Mouse (Mus musculus): Measurements from ENCODE around the gene Mrpl54.
"Not testable (repeated sequence)": the region's sequence is repeated elsewhere in the genome, so short reads cannot be mapped to it uniquely, and the experiment has no call there.

Gene Mrpl54

DNA sequence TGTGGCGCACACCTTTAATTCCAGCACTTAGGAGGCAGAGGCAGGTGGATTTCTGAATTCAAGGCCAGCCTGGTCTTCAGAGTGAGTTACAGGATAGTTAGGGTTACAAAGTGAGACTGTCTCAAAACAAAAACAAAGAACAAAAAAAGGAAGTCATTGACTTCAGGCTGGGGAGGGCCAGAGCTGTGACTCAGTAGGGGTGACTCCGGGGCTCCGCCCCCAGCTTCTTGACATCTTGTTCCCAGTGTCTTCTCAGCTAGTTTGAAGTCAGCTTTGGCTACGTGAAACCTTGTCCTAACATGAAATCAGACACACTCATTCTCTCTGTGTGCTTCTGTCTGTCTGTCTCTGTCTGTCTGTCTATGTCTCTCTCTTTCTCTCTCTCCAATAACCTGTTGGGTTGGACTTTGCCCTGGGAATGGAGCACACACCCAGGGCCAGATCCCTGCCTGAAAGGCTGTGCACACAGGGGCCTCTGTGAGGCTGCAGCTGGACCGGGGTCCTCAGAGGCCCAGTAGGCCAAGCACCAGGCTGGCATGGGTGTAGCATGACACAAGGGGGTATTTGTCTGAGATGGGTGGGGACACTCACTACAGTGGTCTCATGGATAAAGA, 45.2 kb downstream of the Mrpl54 start:
- no peak for DNase-seq

DNA sequence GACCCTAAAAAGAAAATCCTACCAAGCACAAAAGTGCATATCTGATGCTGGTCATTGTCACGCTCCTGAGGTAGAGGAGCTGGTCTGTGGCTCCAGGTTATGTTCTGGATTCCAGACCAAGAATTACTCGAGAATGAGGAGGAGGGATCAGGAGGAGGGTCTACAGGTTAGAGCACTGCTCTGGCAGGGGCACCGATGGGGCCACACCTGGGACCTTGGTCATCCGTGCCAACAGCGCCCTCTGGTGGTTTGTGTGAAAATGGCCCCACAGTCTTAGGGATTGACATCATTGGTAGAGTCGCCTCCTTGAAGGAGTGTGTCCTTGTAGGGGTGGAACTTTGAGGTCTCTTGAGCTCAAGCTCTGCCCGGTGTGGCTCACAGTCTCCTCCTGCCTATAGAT, 48.8 kb downstream of the Mrpl54 start:
- no peak for DNase-seq

DNA sequence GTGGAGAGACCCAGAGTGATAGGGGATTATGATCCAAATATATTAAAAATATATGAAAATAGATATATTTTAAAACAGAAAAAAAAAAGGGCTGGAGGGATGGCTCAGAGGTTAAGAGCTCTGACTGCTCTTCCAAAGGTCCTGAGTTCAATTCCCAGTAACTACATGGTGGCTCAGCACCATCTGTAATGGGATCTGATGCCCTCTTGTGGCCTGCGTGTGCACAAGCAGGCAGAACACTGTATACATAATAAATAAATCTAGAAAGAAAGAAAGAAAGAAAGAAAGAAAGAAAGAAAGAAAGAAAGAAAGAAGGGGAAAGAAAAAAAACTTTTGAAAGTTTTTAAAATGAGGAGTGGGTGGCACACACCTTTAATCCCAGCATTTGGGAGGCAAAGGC, 49.5 kb downstream of the Mrpl54 start:
- not testable (repeated sequence) for DNase-seq

DNA sequence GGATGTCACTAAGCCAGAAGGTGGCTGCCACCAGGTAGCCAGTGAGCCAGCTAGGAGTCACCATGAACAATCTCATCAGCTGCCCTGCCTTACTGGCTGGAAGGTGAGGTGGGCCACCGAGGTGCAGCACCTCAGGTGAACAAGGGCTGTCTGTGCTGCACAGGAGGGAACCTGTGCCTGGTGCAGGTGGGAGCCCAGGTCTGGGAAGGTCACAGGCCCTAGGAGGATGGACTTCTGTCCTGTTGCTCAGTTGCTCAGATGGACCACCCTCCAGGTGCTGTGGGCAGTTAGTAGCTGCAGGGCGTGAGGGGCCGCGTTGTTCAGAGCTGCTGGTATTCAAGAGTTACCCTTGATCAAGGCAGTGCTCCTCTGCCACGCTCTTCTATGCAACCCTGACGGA, 49.9 kb downstream of the Mrpl54 start:
- DNase-seq: no peak

DNA sequence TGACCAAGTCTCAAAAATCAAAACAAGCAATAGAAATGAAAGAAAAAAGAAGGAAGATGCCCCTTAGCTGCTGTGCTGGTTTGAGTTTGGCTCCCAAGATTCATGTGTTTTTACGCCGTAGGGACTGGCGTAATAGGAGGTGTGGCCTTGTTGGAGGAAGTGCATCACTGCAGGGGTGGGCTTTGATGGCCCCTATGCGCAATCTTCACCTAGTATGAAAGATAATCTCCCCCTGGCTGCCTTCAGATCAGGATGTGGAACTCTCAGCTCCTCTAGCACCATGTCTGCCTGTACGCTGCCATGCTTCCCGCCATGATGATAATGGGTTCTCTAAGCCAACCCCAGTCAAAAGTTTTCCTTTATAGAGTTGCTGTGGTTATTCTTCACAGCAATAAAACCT, 50.5 kb downstream of the Mrpl54 start:
- DNase-seq: no peak
